Mouse (Mus musculus): Measurements from ENCODE around the gene Lgmn. TPM values are rescaled to one million over a fixed set of nuclear protein-coding genes. Genes with fewer than 3 reads are reported as not detected.

Gene Lgmn
- polyA plus RNA-seq, 1 experiment = 73.4 TPM

- DNase-seq (ENCODE audit: low spot score) = no peak
Measured at GRCm38 (mm10) chr12:102350997-102351396, 88.6 kb downstream of the Lgmn start.

- no peak for DNase-seq (ENCODE audit: low spot score)
Measured at GRCm38 (mm10) chr12:102348447-102348846, 91.2 kb downstream of the Lgmn start.

GRCm38 (mm10) chr12:102346507-102346906 lies 93.1 kb downstream of the Lgmn start:
- DNase-seq (ENCODE audit: low spot score) = no peak

GRCm38 (mm10) chr12:102345031-102345815 lies 94.4 kb downstream of the Lgmn start:
- DNase-seq (ENCODE audit: low spot score) = no peak

Other genes with a start within 250 kb of the Lgmn start
- 2.1 and 5.5 TPM in 2 replicates for gene Rin3, start 156.8 kb downstream of the Lgmn start, polyA plus RNA-seq (2012; rRNA removed)
- 35.0 and 40.2 TPM in 2 replicates for gene Golga5, start 29.3 kb upstream of the Lgmn start, polyA plus RNA-seq (2012; rRNA removed)
- gene Chga, start 115.2 kb upstream of the Lgmn start, polyA plus RNA-seq (2012; rRNA removed) = 0.19 and 0.35 TPM in 2 replicates

All from urinary bladder, adult 2 months (tissue).